Mouse (Mus musculus): ENCODE results near the gene A630095N17Rik.
"Not testable (repeated sequence)": the region's sequence is repeated elsewhere in the genome, so short reads cannot be mapped to it uniquely, and the experiment has no call there.

The A630095N17Rik gene

GRCm38 (mm10) chr1:75243411-75243810, 11.5 kb upstream of the A630095N17Rik start:
- no peak for DNase-seq (ENCODE audit: low spot score)

- no peak for DNase-seq (ENCODE audit: low spot score)
These were observed 7.7 kb upstream of the A630095N17Rik start for GRCm38 (mm10) chr1:75239591-75239990.

- DNase-seq (ENCODE audit: low spot score), result peak; percentile 85
These were observed 4.5 kb upstream of the A630095N17Rik start, which contains the start of gene Dnajb2 for GRCm38 (mm10) chr1:75236117-75237050. Gene Dnajb2 (plus strand): TSS chr1:75236406.

- DNase-seq (ENCODE audit: low spot score), result peak; percentile 53
These were observed 2.7 kb upstream of the A630095N17Rik start for GRCm38 (mm10) chr1:75234606-75235005.

GRCm38 (mm10) chr1:75232489-75232888, 587 bp upstream of the A630095N17Rik start:
- not testable (repeated sequence) for DNase-seq (ENCODE audit: low spot score)

- no peak for DNase-seq (ENCODE audit: low spot score)
These were observed 678 bp downstream of the A630095N17Rik start for GRCm38 (mm10) chr1:75231224-75231623.

- no peak for DNase-seq (ENCODE audit: low spot score)
These were observed 1.4 kb downstream of the A630095N17Rik start for GRCm38 (mm10) chr1:75230335-75230994.

- no peak for DNase-seq (ENCODE audit: low spot score)
These were observed 2.7 kb downstream of the A630095N17Rik start for GRCm38 (mm10) chr1:75229158-75229557.

GRCm38 (mm10) chr1:75227653-75228052, 4.2 kb downstream of the A630095N17Rik start:
- no peak for DNase-seq (ENCODE audit: low spot score)

- no peak for DNase-seq (ENCODE audit: low spot score)
These were observed 5.8 kb downstream of the A630095N17Rik start for GRCm38 (mm10) chr1:75226138-75226537.

GRCm38 (mm10) chr1:75225473-75225872, 6.4 kb downstream of the A630095N17Rik start:
- no peak for DNase-seq (ENCODE audit: low spot score)

- no peak for DNase-seq (ENCODE audit: low spot score)
These were observed 8.4 kb downstream of the A630095N17Rik start for GRCm38 (mm10) chr1:75223532-75223931.

GRCm38 (mm10) chr1:75222926-75223325, 9.0 kb downstream of the A630095N17Rik start:
- no peak for DNase-seq (ENCODE audit: low spot score)

GRCm38 (mm10) chr1:75221538-75221937, 10.4 kb downstream of the A630095N17Rik start:
- DNase-seq (ENCODE audit: low spot score), result no peak

GRCm38 (mm10) chr1:75219531-75219930, 12.4 kb downstream of the A630095N17Rik start, which contains the start of gene Tuba4a:
Gene Tuba4a (minus strand): TSS chr1:75219865.
- DNase-seq (ENCODE audit: low spot score), result no peak

GRCm38 (mm10) chr1:75219078-75219477, 12.8 kb downstream of the A630095N17Rik start:
- peak; percentile 86 for DNase-seq (ENCODE audit: low spot score)

- peak; percentile 20 for DNase-seq (ENCODE audit: low spot score)
These were observed 13.5 kb downstream of the A630095N17Rik start for GRCm38 (mm10) chr1:75218227-75219001.

- DNase-seq (ENCODE audit: low spot score), result no peak
These were observed 14.0 kb downstream of the A630095N17Rik start for GRCm38 (mm10) chr1:75217893-75218226.

GRCm38 (mm10) chr1:75216797-75217585, 14.9 kb downstream of the A630095N17Rik start:
- DNase-seq (ENCODE audit: low spot score), result no peak

GRCm38 (mm10) chr1:75215785-75216184, 16.1 kb downstream of the A630095N17Rik start:
- DNase-seq (ENCODE audit: low spot score), result no peak

- no peak for DNase-seq (ENCODE audit: low spot score)
These were observed 17.0 kb downstream of the A630095N17Rik start for GRCm38 (mm10) chr1:75214886-75215285.

Measured in ovary, postnatal 36 days (tissue).